Mouse (Mus musculus) heart, postnatal 14 days (tissue): ENCODE results near the gene Zfp354c. TPM values are rescaled to one million over a fixed set of nuclear protein-coding genes. Genes with fewer than 3 reads are reported as not detected.

Experiments
- total RNA-seq, 2 experiments: library from RNA; stranded (reverse); gene quantifications; 2 replicates each; pipeline ENCODE4 v1.2.3; 2021

Zfp354c gene
- total RNA-seq, 2 experiments from 2014 or later = 5.0 to 5.3 TPM

Other genes with a start within 250 kb of the Zfp354c start
- 10 to 100 TPM; 26.4 to 30.9 TPM for gene Adamts2, start 225.6 kb downstream of the Zfp354c start, total RNA-seq
- 1 to 10 TPM in 1 of 2 experiments, under 1 TPM in 1; 0.76 to 1.1 TPM for gene Zfp879, start 13.8 kb upstream of the Zfp354c start, total RNA-seq
- gene Grm6, start 23.0 kb upstream of the Zfp354c start, total RNA-seq = not detected
- 1 to 10 TPM in 1 of 2 experiments, under 1 TPM in 1; 0.78 to 1.3 TPM for gene Zfp454, start 59.9 kb upstream of the Zfp354c start, total RNA-seq
- 1 to 10 TPM; 2.6 to 3.2 TPM for gene Zfp2, start 88.4 kb upstream of the Zfp354c start, total RNA-seq
- 1 to 10 TPM in 1 of 2 experiments, under 1 TPM in 1; 0.96 to 1.7 TPM for gene Zfp354b, start 103.9 kb upstream of the Zfp354c start, total RNA-seq
- not detected for gene 4933414I15Rik, start 116.0 kb upstream of the Zfp354c start, total RNA-seq
- not detected for gene Prop1, start 126.0 kb upstream of the Zfp354c start, total RNA-seq
- gene Olfr1378, start 138.8 kb upstream of the Zfp354c start, total RNA-seq = not detected
- gene Olfr1377, start 154.2 kb upstream of the Zfp354c start, total RNA-seq = not detected
- not detected for gene Olfr51, start 175.9 kb upstream of the Zfp354c start, total RNA-seq
- not detected for gene Olfr54, start 186.5 kb upstream of the Zfp354c start, total RNA-seq
- not detected for gene Olfr1375, start 220.4 kb upstream of the Zfp354c start, total RNA-seq
- 1 to 10 TPM; 1.7 to 2.1 TPM for gene Zfp354a, start 231.5 kb upstream of the Zfp354c start, total RNA-seq